Mouse (Mus musculus) ES-Bruce4 (cell line): ENCODE measurements around the gene Hexdc. TPM values are rescaled to one million over a fixed set of nuclear protein-coding genes. Genes with fewer than 3 reads are reported as not detected.

Experiments
- H3K27ac ChIP-seq: 2 replicates; pipeline ENCODE4 v1.5.1; 2012; ENCODE audit warnings: low read length, inconsistent platforms; ENCODE audit not compliant: insufficient read depth
- H3K27me3 ChIP-seq: 2 replicates; pipeline ENCODE4 v1.6.1; 2012; ENCODE audit warnings: mild to moderate bottlenecking, low read length, inconsistent platforms; ENCODE audit not compliant: control insufficient read depth, poor library complexity, insufficient read depth, severe bottlenecking
- H3K36me3 ChIP-seq: 2 replicates; pipeline ENCODE4 v1.6.1; 2012; ENCODE audit warnings: inconsistent platforms, mild to moderate bottlenecking, low read length, moderate library complexity; ENCODE audit not compliant: control insufficient read depth, poor library complexity, insufficient read depth, severe bottlenecking
- H3K4me1 ChIP-seq: one replicate; pipeline ENCODE4 v1.8.1; 2011; ENCODE audit warnings: low read length; ENCODE audit not compliant: control insufficient read depth, insufficient read depth
- H3K4me3 ChIP-seq: 2 replicates; pipeline ENCODE4 v1.5.1; 2011; ENCODE audit warnings: low read depth, mild to moderate bottlenecking, low read length
- H3K9ac ChIP-seq: 2 replicates; pipeline ENCODE4 v1.6.1; 2012; ENCODE audit warnings: low read depth, mild to moderate bottlenecking, inconsistent platforms; ENCODE audit not compliant: poor library complexity, severe bottlenecking
- H3K9me3 ChIP-seq: replicated peaks from 2 replicates; pipeline ENCODE4 v1.6.1; 2012; ENCODE audit warnings: mild to moderate bottlenecking, low read length, inconsistent platforms; ENCODE audit not compliant: control insufficient read depth, poor library complexity, insufficient read depth, severe bottlenecking
- CTCF ChIP-seq: IDR thresholded peaks from one replicate; pipeline ENCODE4 v1.8.1; 2011; ENCODE audit warnings: low read depth, low read length
- EP300 ChIP-seq: IDR thresholded peaks from 2 replicates; pipeline ENCODE4 v1.6.1; 2011; ENCODE audit warnings: low read depth, low read length; ENCODE audit not compliant: insufficient read depth
- POLR2A ChIP-seq: IDR thresholded peaks from one replicate; pipeline ENCODE4 v1.8.1; 2011; ENCODE audit warnings: low read length; ENCODE audit not compliant: insufficient read depth
- polyA plus RNA-seq: library from polyadenylated mRNA; stranded (reverse); fragments of >200 nt; gene quantifications from 2 replicates; pipeline ENCODE4 v1.2.4, GENCODE M21; 2011; ENCODE audit warnings: low read depth; ENCODE audit not compliant: missing spikeins, insufficient read depth, insufficient read length

Hexdc gene
- polyA plus RNA-seq, 1 experiment, result 8.2 TPM

GRCm38 (mm10) chr11:121231628-121232291 is 27.5 kb downstream of the Hexdc start:
- Histone ChIP-seq H3K9ac (no peak overlapping the region), H3K4me1 (peaks cover 2% of the 10 kb centered on the region), H3K4me3 (no peak overlapping the region), H3K27ac (no peak overlapping the region), H3K36me3 (no peaks in the 10 kb centered on the region), H3K9me3 (no peaks in the 10 kb centered on the region), H3K27me3 (no peaks in the 10 kb centered on the region)
- TF ChIP-seq CTCF (no peak), EP300 (no peak), POLR2A (no peak)

GRCm38 (mm10) chr11:121232706-121233105 is 28.5 kb downstream of the Hexdc start:
- H3K4me1 ChIP-seq, result peaks cover 2% of the 10 kb centered on the region
- H3K36me3 ChIP-seq, result no peaks in the 10 kb centered on the region
- no peak overlapping the region for H3K27ac ChIP-seq
- no peaks in the 10 kb centered on the region for H3K27me3 ChIP-seq
- no peaks in the 10 kb centered on the region for H3K9me3 ChIP-seq
- no peak overlapping the region for H3K4me3 ChIP-seq
- no peak overlapping the region for H3K9ac ChIP-seq
- TF ChIP-seq POLR2A, result no peak

- Histone ChIP-seq H3K27me3 (no peaks in the 10 kb centered on the region), H3K27ac (no peak overlapping the region), H3K36me3 (no peaks in the 10 kb centered on the region), H3K4me1 (no peaks in the 10 kb centered on the region), H3K4me3 (no peak overlapping the region), H3K9me3 (no peaks in the 10 kb centered on the region), H3K9ac (peak overlapping the region; percentile 37)
- TF ChIP-seq CTCF, result peak; percentile 80
- no peak for TF ChIP-seq POLR2A
Measured at GRCm38 (mm10) chr11:121235475-121236238, 31.4 kb downstream of the Hexdc start.

- Histone ChIP-seq H3K4me1 (no peaks in the 10 kb centered on the region), H3K27ac (peak within 1 kb of the TSS; percentile 81)
- TF ChIP-seq EP300 (peak; percentile 69; the same call in 1 of the 2 replicates), CTCF (peak; percentile 54), POLR2A (peak; percentile 67)
Measured at GRCm38 (mm10) chr11:121236564-121237344, 32.5 kb downstream of the Hexdc start, which contains the start of gene Narf. Narf (plus strand) TSS chr11:121237253.

GRCm38 (mm10) chr11:121237345-121238128 is 33.3 kb downstream of the Hexdc start:
- H3K9me3 ChIP-seq, result no peaks in the 10 kb centered on the region
- H3K36me3 ChIP-seq, result no peaks in the 10 kb centered on the region
- H3K4me3 ChIP-seq, result peak overlapping the region; percentile 83
- H3K9ac ChIP-seq, result peak overlapping the region; percentile 24
- H3K27me3 ChIP-seq, result no peaks in the 10 kb centered on the region
- peak; percentile 37 for TF ChIP-seq CTCF
- no peak for TF ChIP-seq POLR2A
- H3K4me1 ChIP-seq, result no peaks in the 10 kb centered on the region
- no peak overlapping the region for H3K27ac ChIP-seq

More at GRCm38 (mm10) chr11:121236564-121237344, 32.5 kb downstream of the Hexdc start, which contains the start of gene Narf:
- no peaks in the 10 kb centered on the region for H3K9me3 ChIP-seq
- no peaks in the 10 kb centered on the region for H3K27me3 ChIP-seq
- no peaks in the 10 kb centered on the region for H3K36me3 ChIP-seq
- H3K4me3 ChIP-seq, result peak within 1 kb of the TSS; percentile 88
- H3K9ac ChIP-seq, result peak within 1 kb of the TSS; percentile 37
